Mouse (Mus musculus) layer of hippocampus, postnatal 36 days (tissue): ENCODE data around the gene Pcx. TPM values are rescaled to one million over a fixed set of nuclear protein-coding genes. Genes with fewer than 3 reads are reported as not detected.
"Not testable (repeated sequence)": the region's sequence is repeated elsewhere in the genome, so short reads cannot be mapped to it uniquely, and the experiment has no call there.

Experiments
- DNase-seq, 2 experiments: peaks; one replicate each; pipeline ENCODE4 v3.0.0; 2022
- total RNA-seq, 2 experiments: library from RNA; stranded (reverse); gene quantifications; 2 replicates each; pipeline ENCODE4 v1.2.3; 2021

Pcx gene
- total RNA-seq, 2 experiments from 2014 or later, result 56.1 to 61.9 TPM

DNA sequence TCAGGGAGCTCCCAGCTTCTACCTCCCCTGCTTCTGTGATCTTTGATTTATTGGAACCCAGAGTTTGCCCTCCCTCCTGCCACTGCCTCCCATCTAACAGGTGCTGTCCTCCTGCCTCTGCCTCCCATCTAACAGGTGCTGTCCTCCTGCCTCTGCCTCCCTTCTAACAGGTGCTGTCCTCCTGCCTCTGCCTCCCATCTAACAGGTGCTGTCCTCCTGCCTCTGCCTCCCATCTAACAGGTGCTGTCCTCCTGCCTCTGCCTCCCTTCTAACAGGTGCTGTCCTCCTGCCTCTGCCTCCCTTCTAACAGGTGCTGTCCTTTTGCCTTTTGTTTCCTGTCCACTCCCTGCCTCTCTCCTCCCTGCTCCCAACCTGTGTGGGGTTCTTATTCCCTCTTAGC, 76.5 kb downstream of the Pcx start:
- DNase-seq, result not testable (repeated sequence)

DNA sequence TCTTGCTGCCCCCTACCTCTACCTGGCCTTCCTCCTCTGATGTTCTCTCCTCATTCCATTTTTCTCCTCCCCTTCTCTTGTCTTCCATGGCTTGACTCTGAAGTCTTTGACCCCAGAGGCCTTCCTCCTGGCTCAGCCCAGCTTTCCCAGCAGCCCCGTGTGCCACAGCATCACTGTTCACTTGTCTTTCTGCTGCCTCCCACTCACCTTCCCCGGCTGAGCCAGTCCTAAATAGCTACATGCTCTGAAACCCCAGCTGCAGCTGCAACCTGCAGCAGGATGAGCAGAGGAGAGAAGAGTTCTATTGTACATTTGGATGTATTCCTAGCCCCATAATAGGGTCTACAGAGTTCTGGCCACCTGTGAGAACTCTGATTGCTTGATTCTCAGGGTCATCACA, 77.2 kb downstream of the Pcx start:
- no peak for DNase-seq

DNA sequence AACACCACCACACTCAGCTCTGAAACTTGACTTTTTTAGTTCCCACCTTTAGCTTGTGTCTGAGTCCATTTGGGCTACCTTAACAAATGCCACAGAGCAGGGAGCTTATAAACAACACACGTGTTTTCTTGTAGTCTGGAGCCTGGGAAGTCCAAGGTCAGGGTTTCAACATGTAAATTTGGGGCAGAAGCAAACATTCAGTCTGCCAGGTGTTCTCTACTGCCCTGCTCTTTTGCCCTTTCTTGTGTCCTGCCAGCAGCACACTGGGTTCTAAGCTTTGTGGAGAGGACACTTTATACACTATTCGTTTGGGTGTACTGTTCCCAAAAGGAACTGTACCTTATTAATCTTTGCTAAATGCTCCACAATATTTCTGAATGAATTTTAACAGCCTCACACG, 78.2 kb downstream of the Pcx start:
- DNase-seq, result no peak

DNA sequence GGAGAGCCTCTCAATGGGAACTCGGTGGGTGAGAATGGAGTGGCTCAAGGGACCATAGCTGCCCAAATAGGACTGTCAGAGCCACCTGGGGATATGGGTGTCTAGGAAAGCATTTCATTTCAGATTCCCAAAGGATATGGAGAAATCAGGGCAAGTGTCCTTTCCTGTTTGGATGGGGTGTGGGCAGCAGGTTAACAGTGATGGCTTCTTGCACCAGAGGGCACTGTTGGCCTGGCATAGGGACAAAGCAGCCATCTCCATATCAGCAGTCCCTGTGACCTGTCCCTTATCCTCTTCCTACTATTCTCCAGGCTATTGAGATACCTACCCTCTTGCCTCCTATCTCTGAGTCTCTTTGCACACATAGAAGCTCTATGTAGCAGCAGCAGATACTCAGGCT, 78.8 kb downstream of the Pcx start:
- DNase-seq, result no peak

DNA sequence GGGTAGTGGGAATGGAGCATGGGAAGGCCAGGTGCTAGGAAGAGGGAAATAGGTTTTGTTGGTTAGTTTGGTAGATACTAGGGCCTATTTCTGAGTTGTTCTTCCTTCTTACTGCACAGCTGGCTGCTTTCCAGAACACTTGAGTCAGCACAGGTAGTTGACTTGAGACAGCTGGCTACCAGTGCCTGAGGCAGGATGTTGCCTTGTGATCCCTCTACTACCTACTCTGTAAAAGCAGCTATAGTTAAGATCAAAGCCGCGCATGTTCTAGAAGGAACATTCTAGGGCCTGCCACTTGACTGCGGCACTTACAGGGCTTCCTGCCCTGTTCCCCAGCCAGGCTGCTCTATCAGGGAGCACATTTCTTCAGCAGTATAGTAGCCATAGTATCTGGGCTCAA, 79.8 kb downstream of the Pcx start:
- no peak for DNase-seq

DNA sequence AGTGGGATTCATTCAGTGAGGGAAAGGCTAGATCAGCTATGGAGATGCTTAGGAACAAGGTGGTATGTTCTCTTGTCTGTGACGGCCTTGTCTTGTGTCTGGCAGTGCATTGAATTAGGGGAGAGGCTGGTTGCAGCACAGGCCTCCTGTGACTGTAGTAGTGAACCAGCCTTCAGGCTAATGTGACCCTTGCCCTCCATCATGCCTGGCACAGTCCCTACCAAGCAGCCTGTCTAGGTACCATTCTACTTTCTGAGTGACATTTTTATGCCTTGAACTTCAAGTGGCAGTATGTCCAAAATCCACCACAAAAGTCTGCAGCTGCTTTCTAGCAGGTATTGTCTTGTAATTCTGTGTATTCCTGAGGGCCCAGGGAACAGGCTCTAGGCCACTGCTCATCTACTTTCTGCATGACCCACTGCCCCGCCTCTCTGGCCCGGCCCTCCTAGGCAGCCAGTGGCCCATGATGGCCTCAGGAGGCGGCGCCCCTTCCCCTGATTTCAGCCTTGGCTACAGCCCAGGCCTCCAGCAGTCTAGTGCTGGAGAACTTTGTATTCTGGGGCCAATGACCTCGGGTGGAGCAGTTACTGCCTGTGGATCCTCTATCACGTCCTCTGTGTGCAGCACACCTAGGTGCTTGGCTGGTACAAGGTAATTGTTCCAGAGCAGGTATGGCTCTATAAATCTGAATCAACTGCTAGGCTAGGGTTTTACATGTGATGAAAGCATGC, 83.7 kb downstream of the Pcx start:
- no peak for DNase-seq

DNA sequence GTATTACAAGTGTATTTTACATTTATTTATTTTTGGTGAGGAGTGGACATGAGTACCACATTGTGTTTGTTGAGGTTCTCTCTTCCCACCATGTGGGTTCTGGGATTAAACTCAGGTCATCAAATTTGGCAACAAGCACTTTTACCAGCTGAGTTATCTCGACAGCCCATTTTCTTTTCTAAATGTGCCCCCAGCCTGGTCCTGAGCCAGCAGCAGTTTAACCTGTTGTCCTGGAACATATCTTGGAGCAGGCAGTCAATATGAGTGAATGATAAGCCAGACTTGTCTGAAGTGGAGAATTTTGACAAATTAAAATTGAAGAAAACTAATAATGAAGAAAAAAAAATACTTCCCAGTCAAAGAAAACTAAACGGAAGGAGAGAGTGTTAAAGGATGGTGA, 85.8 kb downstream of the Pcx start:
- no peak for DNase-seq

DNA sequence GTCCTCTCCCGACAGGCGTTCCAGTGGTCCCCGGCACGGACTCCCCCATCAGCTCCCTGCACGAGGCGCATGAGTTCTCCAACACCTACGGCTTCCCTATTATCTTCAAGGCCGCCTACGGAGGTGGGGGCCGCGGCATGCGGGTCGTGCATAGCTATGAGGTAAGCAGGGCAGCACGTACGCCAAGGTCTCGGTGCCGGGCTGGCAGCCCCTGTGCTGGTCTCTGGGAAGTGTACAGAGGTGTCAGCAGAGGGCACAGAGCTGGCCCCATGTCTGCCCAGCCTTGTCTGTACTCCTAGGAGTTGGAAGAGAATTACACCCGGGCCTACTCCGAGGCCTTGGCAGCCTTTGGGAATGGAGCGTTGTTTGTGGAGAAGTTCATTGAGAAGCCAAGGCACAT, 92.2 kb downstream of the Pcx start:
- no peak for DNase-seq

DNA sequence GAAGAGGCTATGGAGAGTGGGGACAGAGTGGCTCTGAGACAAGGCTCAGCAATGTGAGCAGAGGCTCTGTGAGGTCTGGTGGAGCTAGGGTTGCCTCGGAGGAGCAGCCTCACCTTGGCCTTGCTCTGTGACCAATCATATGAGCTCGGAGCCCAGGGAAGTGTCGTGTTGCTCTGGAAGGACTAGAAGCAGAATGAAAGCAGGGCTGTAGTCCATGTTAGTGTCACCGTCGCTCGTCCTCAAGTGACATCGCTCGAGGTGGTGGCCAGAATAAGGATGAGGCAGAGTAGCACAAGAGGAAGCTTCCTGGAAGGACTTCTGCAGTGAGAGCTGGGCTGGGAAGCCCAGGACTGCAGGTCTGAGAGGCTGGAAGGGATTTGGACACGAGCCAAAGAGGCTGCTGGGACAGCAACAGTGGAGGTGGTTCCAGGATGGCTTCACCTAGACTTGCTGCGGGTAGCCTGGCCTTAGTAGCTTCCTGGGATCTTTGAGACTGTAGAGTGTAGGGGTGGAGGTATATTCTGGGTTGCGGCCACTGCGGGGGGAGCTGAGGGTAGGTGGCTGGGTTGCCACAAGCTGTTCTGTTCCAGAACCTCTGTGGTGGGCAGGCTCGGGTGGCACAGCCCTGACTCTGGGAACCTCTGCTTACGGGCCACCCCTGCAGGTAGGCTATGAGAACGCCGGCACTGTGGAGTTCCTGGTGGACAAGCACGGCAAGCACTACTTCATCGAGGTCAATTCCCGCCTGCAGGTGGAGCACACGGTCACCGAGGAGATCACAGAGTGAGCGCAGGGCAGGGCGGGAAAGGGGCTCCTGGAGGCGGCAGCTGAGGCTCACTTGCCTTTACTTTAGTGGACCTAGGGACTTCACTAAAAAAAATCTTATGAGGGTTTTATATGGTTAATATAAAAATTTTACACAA, 93.8 kb downstream of the Pcx start:
- no peak for DNase-seq

DNA sequence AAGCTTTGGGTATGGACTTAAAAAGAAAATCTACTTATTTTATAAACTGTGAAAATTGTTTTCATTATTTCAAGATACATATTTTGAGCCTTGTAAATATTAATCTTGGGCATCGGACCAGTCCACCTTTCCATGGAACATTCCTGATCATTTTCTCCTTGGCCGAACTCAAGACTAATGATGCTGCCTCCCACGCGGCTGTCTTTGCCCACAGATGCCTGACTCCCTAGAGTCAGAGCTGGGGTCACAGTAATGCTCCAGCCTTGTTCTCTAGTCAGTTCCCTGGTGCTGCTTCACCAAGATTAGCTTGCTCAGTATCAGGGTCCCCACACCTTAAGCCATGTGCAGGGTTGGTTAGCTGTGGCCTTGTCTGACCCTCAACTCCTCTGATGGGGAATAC, 95.4 kb downstream of the Pcx start:
- no peak for DNase-seq

DNA sequence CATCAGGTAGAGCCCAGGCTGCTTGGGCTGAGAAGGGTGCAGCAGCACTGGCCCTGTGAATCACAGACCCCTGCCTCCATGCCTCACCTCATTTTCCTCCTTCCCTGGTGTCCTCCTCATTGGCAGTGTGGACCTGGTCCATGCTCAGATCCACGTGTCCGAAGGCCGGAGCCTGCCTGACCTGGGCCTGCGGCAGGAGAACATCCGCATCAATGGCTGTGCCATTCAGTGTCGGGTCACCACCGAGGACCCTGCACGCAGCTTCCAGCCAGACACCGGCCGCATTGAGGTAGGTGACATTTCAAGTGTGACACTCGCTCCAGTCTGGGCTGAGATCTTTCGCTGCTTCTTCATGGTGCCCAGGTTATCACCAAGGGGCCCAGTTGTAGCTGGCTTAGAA, 97.1 kb downstream of the Pcx start:
- no peak for DNase-seq

DNA sequence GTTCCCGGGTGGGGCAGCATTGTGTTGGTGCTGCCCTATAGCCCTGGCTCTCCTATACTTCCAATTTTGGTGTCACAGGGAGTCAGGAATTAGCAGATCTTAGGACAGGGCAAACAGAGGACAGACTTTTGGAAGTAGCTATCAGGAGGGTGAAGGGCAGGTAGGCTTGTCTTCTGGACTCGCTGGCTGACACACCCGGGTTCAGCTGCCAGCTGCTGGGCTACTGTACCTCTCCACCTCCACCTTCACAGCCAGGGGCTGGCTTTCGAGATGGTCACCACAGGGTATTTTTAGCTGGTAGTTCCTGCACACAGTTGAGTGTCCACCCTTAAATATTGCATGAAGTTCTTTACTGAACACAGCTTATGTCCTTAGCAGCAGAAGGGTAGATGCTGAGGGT, 98.2 kb downstream of the Pcx start:
- DNase-seq, result no peak

DNA sequence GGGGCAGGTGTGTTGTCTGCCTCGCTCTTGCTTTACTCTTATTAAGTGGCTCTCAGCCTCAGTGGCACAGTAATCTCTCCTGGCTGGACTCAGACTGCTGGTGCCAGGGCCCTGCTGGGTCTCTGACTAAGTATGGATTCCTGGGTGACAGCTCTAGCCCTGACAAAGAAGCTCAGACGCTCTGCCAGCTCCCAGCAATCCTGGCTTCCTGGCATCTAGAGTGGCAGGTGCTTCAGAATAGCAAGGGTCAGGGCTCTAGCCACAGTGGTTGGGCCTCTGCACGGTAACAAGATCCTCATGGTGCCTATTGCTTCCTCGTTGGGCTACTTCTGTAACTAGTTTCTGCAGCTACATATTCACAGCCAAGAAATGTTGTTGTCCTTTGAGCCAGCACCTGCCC, 99.8 kb downstream of the Pcx start:
- DNase-seq, result no peak

DNA sequence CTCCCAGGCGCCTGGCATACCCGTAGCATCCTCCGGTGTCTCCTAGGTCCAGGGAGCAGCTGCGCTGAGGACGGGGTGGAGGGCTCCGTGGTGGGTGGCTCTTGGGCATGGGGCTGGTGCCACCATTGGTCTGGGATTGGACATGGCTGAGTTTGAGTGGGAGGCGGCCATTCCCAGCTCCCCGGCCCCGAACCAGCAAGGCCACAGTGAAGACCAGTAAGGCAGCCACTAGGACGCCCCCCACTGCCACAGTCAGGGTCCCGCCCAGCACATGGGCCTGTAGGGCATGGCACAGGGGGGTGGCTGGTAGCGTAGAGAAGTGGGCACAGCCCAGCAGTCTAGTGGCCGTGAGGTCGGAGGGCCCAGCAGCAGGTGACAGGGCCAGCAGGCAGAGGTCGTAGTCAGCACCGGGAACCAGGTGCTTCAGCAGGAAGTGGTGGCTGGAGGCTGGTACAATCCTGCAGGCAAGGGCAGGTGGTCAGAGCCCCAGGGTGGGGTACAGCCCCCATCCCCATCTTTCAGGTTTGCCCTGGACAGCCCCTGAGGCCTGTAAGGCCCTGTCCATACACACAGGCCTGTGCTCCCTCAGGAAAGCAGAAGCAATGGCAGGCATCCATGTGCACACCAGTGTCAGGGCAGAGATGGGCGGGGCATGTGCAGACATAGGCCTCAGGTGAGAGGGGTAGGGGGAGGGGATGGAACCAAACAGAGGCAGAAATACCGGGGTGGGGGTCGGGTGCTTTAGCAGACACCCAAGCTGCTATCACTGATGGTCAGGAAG, 102.1 kb downstream of the Pcx start:
- no peak for DNase-seq

DNA sequence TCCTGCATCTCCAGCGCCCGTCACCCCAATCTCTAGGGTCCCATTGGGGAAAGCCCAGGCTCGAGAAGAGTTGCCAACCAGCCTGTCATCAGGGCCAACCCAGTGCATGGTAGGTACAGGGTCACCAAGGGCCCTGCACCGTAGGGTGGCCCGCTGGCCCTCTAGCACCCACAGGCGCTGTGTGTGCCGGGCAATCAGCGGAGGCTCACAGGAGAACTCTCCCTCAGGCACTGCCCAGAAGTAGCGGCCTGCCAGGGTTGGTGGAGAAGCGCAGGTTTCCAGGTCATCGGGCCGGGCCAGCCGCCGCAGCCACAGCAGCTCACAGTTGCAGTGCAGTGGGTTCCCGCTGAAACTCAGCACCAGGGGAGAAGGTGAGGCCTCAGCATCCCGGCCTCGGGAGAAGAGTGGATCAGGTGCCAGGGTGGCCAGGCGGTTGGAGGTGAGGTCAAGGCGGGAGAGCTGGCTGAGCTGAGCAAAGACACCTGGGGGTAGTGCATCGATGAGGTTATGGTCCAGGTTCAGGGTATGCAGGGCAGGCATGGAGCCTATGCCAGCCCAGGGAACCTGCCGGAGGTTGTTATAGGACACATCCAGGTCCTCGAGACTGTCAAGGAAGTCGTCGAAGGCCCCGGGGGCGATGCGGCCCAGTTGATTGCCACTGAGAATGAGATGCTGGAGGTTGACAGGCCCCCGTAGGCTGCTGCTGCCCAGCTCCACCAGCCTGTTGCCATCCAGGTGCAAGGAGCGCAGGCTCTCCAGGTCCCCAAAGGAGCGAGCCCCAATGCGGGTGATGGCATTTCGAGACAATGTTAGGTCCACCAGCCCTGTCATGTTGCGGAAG, 103.4 kb downstream of the Pcx start:
- DNase-seq, result no peak

DNA sequence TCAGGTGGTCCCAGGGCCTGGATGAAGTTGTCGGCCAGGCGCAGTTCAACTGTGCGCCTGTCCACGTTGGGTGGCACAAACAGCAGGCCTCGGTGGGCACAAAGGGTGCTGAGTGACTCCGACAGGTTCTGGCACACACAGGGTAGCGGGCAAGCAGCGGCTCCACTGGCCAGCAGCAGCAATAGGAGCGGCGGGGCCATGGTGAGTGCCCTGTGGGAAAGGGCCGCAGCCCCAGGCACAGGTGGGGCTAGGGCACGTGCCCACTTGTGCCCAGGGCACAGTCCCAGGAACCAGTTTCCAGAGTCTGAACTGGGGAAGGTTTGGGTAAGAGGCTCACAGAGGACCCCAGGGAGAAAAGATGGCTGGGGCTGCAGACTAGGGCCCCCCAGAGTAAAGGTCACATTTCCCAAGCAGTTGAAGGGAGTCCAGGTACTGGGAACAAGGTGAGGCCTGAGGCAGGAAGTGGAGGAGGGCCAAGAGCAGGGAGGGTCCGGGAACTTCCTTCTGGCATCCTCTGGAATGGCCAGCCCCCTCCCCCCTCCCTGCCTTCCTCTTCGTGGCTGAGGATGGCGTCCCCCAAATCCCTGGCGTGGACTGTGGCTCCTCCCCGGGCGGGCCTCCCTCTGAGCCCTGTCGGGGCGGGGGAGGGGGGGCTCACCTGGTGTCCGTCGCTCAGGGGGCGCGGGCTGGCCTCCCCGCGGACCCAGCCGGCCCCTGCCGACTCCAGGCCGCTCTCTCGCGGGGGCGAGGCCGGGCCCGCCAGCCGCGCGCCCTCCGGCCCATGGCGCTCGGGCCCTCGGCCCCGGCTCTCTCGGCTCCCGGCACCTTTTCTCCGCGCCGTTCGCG, 104.3 kb downstream of the Pcx start:
- DNase-seq, result no peak

DNA sequence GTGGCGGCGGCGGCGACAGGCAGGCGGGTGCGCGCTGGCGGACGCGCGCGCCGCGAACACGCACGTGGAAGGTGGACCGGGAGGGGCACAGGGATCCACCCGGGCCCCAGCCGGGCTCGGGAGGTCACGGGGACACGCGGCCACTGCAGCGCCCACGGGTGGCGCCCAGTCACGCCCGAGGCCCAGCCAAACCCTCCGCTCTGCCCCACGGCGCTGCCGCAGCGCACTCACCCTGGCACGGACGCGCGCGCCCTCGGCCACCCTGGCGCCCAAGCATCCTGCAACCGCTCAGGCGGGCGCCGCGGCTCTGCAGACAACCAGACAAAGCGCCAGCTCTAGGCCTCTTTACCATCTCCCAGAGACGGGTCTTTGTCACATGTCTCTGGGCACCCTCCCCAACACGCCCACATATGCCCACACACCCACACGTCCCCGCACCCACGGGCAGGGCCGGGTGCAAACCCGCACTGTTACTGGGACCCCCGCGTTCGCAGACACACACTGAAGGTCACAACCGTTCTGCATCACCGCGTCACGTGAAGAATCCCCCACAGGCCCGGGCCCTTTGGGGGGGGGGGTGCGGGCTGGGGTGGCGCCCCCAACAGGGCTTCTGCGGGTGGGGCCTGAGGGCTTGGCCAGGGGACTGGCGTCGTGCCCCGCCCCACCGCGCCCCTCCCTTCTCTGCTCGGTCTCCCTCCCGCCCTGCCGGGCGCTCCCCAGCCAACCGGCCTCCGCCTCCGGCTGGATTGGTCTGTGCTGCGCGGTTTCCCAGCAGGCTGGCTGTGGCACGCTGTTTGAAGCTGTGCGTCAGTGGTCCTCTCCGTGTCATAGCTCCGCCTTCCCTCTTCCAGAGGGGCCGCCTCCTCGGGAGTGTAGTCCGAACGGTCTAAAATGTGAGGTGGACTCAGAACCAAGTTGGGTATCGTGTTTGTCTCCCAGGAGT, 105.2 kb downstream of the Pcx start, which contains the start of gene Lrfn4:
Lrfn4 (minus strand) TSS at position 517 of the 943 bp plus-strand sequence.
- DNase-seq, result peak; percentile 87

DNA sequence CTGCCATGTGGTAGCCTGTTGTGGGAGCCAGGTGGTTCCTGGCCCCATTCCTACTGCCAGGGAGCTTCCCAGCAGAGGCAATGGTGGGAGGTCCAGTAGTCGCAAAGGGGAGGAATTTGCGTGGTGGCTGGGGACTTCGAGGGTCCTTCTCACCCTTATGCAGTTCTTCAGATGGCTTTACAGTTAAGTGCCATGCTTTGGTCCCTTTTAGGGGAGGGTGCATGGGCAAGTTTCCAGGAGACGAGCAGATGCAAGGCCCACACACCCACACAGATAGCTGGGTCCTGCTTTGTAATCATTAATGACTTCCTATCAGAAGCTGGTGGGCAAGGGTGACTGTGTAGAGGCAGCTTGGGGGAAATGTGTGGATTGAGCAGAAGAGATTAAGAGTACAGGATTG, 106.3 kb downstream of the Pcx start:
- no peak for DNase-seq

DNA sequence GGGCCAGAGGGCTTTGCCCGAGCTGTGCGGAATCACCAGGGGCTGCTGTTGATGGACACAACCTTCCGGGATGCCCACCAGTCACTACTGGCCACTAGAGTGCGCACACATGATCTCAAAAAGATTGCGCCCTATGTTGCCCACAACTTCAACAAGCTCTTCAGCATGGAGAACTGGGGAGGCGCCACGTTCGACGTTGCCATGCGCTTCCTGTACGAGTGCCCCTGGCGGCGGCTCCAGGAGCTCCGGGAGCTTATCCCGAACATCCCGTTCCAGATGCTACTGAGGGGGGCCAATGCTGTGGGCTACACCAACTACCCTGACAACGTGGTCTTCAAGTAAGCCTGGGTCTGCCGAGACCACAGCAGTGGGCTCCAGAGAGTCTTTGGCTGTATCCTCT, 107.9 kb downstream of the Pcx start:
- DNase-seq, result no peak

DNA sequence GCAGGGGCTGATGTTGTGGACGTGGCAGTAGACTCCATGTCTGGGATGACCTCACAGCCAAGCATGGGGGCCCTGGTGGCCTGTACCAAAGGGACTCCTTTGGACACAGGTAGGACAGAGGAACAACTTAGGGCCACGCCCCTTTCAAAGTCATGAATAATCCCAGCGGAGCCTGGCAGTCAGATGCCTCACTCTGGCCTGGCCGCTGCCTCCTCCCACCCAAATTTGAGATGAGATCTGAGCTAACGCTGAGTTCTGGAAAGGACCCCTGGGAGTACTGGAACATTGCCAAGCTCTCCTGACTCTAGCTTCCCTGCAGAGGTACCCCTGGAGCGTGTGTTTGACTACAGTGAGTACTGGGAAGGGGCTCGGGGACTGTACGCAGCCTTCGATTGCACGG, 109.2 kb downstream of the Pcx start:
- DNase-seq, result no peak
